Mouse (Mus musculus) left cerebral cortex, adult 2 months (tissue): ENCODE data around the gene Ano6. TPM values are rescaled to one million over a fixed set of nuclear protein-coding genes. Genes with fewer than 3 reads are reported as not detected.

ENCODE experiments used
- DNase-seq, 2 experiments: peaks; one replicate each; pipeline ENCODE4 v3.0.0; 2021 to 2022; ENCODE audit warnings: low spot score in 2 of 2, mixed read lengths in 1 of 2; ENCODE audit errors: extremely low spot score in 1 of 2
- H3K27ac ChIP-seq: fragments of 200-600 bp; 2 replicates; pipeline ENCODE4 v1.8.1; 2022
- H3K4me3 ChIP-seq: fragments of 200-600 bp; 2 replicates; pipeline ENCODE4 v1.8.1; 2022
- CTCF ChIP-seq: fragments of 200-600 bp; IDR thresholded peaks from 2 replicates; pipeline ENCODE4 v1.8.1; 2022; ENCODE audit warnings: antibody characterized with exemption, mild to moderate bottlenecking, moderate library complexity
- intact Hi-C: fragments of 180-260 bp; cut with DNase I; formaldehyde crosslinking; loops from one replicate; pipeline ENCODE4 v1.15.1; 2025
- microRNA-seq, 2 experiments: library from miRNA; unstranded; fragments of <30 nt; microRNA quantifications; one replicate each; pipeline ENCODE4 v1.2.0; 2021
- total RNA-seq, 2 experiments: library from RNA; stranded (reverse); gene quantifications; 2 replicates each; pipeline ENCODE4 v1.2.3; 2021

Gene Ano6
- total RNA-seq, 2 experiments from 2014 or later: 22.6 to 24.7 TPM

DNA sequence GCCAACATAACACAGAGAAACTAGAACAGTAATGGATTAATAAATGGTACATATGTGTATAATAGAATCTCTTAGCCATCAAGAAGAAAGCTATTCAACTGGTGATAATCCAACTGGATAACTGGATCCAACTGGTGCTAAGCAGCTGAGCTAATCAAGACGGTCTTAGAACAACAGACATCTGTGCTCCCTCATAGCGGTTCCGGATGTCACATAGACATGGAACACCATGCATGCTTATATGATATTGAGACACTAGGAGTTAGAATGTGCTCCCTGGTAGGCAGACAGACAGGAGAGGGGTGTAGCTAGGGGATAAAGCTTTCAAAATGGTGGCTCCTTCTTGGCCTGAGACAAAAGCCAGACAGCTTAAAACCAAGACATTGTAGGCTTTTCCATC is 197.3 kb downstream of the Ano6 start:
- no peak for DNase-seq
- intact Hi-C loops: no loop called here

GRCm38 (mm10) chr15:95989496-95990124 is 199.0 kb downstream of the Ano6 start:
- no peak for DNase-seq
- no peak overlapping the region for H3K27ac ChIP-seq
- no peak for TF ChIP-seq CTCF
- H3K4me3 ChIP-seq: no peak overlapping the region
- intact Hi-C loops: no loop called here

More for the DNA sequence above, 197.3 kb downstream of the Ano6 start:
- no peak overlapping the region for H3K4me3 ChIP-seq
- no peak overlapping the region for H3K27ac ChIP-seq
- no peak for TF ChIP-seq CTCF

GRCm38 (mm10) chr15:96002958-96003601 is 212.4 kb downstream of the Ano6 start:
- intact Hi-C loops: no loop called here

DNA sequence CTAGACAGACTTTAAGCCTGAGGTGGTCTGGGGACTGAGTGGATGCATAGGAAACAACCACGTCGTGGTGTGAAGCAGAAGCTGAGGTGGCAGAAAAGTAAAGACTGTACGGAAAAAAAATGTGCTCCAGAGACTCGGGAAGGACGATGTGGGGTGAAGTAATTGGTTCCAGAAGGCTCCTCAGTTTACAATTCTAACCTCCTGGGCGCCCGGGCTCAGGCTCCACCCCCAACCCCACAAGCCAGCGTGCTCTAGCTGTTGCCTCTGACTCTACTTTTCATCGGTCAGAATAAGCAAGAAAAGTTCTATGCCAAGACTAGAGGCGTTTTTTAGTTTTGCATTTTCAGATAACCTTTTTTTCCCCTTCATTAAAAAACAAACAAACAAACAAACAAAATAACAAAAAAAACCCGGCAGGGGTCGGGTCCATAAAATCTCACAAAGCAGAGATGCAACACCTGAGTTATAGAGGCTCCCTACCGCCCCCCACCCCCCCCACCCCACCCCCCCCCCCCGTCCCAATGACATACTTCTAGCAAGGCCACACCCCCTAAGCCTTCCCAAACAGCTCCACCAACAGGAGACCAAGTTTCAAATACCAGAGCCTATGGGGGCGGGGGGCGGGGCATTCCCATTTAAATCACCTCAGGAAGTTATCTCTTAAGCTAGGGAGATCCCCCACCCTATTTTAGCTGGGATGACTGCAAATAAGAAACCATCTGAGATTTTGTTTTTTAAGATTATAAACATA is 221.2 kb downstream of the Ano6 start:
- intact Hi-C loops: no loop called here
- TF ChIP-seq CTCF: no peak
- Histone ChIP-seq H3K4me3 (no peak overlapping the region), H3K27ac (no peak overlapping the region)
- no peak for DNase-seq

More at GRCm38 (mm10) chr15:96002958-96003601, 212.4 kb downstream of the Ano6 start:
- TF ChIP-seq CTCF: no peak
- H3K27ac ChIP-seq: no peak overlapping the region
- DNase-seq: no peak
- no peak overlapping the region for H3K4me3 ChIP-seq

DNA sequence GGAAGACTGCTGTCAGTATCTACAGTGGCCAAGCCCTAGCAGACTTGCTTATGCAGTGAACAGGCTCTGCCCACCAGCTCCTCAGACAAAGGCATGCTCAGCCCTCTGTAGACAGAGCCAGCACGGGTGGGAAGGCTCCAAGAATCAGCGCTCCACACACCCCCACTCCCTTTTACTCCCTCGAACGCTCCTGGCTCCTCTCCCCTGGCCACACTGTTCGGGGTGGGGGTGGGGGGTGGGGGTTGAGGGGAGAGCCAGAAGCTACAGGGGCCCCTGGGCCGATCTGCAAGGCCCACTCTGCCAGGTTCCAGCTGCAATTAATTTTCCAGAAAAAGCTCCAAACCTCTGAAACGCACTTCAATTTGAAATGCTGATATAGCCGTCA is 221.7 kb downstream of the Ano6 start:
- DNase-seq: no peak
- no peak for TF ChIP-seq CTCF
- intact Hi-C loops: no loop called here
- no peak overlapping the region for H3K4me3 ChIP-seq
- H3K27ac ChIP-seq: no peak overlapping the region

DNA sequence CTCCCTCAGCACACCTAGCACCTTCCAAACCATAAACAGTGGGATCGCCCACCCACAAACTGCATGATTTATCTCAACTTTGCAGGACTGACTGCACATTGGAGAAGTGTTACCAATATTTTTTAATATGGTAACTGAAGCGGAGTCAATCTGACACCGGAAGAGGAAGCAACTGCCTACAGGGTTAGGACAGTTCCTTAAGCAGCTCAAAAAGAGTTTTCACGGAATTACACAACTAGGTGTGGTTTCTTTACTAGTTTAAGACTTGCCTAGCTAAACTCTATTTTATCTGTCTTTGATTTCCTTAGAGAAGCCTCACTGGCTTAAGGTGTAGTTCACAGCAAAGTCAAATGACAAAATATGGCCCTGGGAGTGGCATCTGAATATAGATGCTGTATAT is 223.9 kb downstream of the Ano6 start:
- intact Hi-C loops: no loop called here
- no peak for TF ChIP-seq CTCF
- H3K27ac ChIP-seq: no peak overlapping the region
- no peak overlapping the region for H3K4me3 ChIP-seq
- no peak for DNase-seq

GRCm38 (mm10) chr15:96020465-96020864 is 229.8 kb downstream of the Ano6 start:
- intact Hi-C loops: loop anchor here (5.0 kb wide), 1 partner anchor 257 kb away; no protein-coding TSS in a partner anchor

GRCm38 (mm10) chr15:96021506-96021905 is 230.9 kb downstream of the Ano6 start:
- peak in 1 of 2 experiments; percentile 16 for DNase-seq
- no peak overlapping the region for H3K4me3 ChIP-seq
- TF ChIP-seq CTCF: peak; percentile 60
- intact Hi-C loops: loop anchor here (5.0 kb wide), 1 partner anchor 256 kb away; no protein-coding TSS in a partner anchor
- H3K27ac ChIP-seq: no peak overlapping the region

More at GRCm38 (mm10) chr15:96020465-96020864, 229.8 kb downstream of the Ano6 start:
- Histone ChIP-seq H3K4me3 (no peak overlapping the region), H3K27ac (no peak overlapping the region)
- DNase-seq: no peak
- TF ChIP-seq CTCF: no peak

Small RNA genes within 50 kb of the gene (microRNA-seq; reads per million reads assigned to microRNA genes)
- 0 reads per million in 2 experiments for gene Gm25070

Other genes with a start within 250 kb of the Ano6 start
- gene Dbx2, start 134.9 kb upstream of the Ano6 start, total RNA-seq: 10 to 100 TPM; 25.3 to 27.6 TPM